ENCODE assay signal across 20 mouse cellular contexts in the genomic region with DNA sequence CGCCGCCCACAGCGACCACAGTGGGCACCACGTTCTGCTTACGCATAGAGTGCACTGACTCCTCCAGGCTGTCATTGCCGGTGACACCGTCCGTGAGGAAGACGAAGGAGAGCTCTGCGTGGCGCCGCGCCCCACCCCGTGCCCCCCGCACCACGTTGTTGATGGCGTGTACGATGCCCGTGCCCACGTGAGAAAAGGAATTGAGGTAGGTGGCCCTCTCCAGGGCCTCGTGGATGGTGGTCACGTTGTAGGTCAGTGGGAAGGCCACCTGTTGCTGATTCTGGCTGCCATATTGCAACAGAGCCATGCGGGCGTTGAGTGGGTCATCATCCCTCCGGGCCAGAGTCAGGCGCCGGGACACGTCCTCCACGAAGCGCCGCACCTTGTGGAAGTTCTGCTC. TPM values are rescaled to one million over a fixed set of nuclear protein-coding genes. Genes with fewer than 3 reads are reported as not detected.
"Had no signal": no experiment of that assay in that cellular context is flagged by ENCODE, and none has a peak within 500 bp of the region (broad histone marks: within the 10 kb centered on the region; RNA-seq: fewer than 3 reads in every experiment).

No protein-coding gene starts in this region.

- H3K27ac ChIP-seq: kidney, embryonic 15.5 days; limb, embryonic 13.5 days; liver, embryonic 14.5 days; macrophage; midbrain, embryonic 13.5 days; neural tube, embryonic 12.5 days had no signal

- H3K9me3 ChIP-seq: kidney, embryonic 15.5 days; limb, embryonic 13.5 days; midbrain, embryonic 13.5 days; neural tube, embryonic 12.5 days had no signal

- H3K36me3 ChIP-seq: kidney, embryonic 15.5 days; midbrain, embryonic 13.5 days; neural tube, embryonic 12.5 days had no signal

- H3K4me2 ChIP-seq: kidney, embryonic 15.5 days; limb, embryonic 13.5 days; midbrain, embryonic 13.5 days; neural tube, embryonic 12.5 days had no signal

- DNase-seq: kidney, adult 2 months; kidney, postnatal 14 days; left cerebral cortex, postnatal 4 days; lung, adult 2 months; lung, postnatal 14 days; thymus, postnatal 4 days had no signal

- H3K4me3 ChIP-seq: kidney, embryonic 15.5 days; limb, embryonic 13.5 days; midbrain, embryonic 13.5 days; neural tube, embryonic 12.5 days had no signal

- ATAC-seq: intestine, embryonic 16.5 days; midbrain, embryonic 13.5 days had no signal

- H3K9ac ChIP-seq: kidney, embryonic 15.5 days; limb, embryonic 13.5 days; liver, embryonic 14.5 days; midbrain, embryonic 13.5 days; neural tube, embryonic 12.5 days had no signal

- H3K4me1 ChIP-seq: kidney, embryonic 15.5 days; limb, embryonic 13.5 days; midbrain, embryonic 13.5 days; neural tube, embryonic 12.5 days had no signal

- H3K27me3 ChIP-seq: kidney, embryonic 15.5 days; limb, embryonic 13.5 days; midbrain, embryonic 13.5 days; neural tube, embryonic 12.5 days had no signal

RNA-seq across cellular contexts. Expression of a gene that starts 20.9 kb away (rescaled TPM):
- total RNA-seq: layer of hippocampus, postnatal 14 days; left cerebral cortex, postnatal 10 days; left cerebral cortex, postnatal 4 days; neutrophil, adult 5-6 weeks had no signal
- polyA plus RNA-seq: large intestine, adult 2 months; macrophage; neural tube, embryonic 12.5 days had no signal

RNA-seq across cellular contexts. Expression of a gene that starts 27.1 kb away (rescaled TPM):
- total RNA-seq: neutrophil, adult 5-6 weeks had no signal

RNA-seq across cellular contexts. Expression of a gene that starts 34.3 kb away (rescaled TPM):
- total RNA-seq: layer of hippocampus, adult 8-10 months; layer of hippocampus, postnatal 14 days; left cerebral cortex, adult 18-20 months; left cerebral cortex, postnatal 10 days; left cerebral cortex, postnatal 4 days; liver, adult 2 months; neutrophil, adult 5-6 weeks had no signal
- polyA plus RNA-seq: intestine, embryonic 16.5 days; kidney, embryonic 15.5 days; limb, embryonic 13.5 days; liver, embryonic 14.5 days; macrophage; midbrain, embryonic 13.5 days; neural tube, embryonic 12.5 days had no signal
